17 mouse cellular contexts compared by ENCODE assay signal in genomic region chr4:119015557-119015956, GRCm38 (mm10). TPM values are rescaled to one million over a fixed set of nuclear protein-coding genes. Genes with fewer than 3 reads are reported as not detected.
DNase-seq lines count a peak whose midpoint lies in the region; ATAC-seq and TF ChIP-seq lines count a peak whose summit lies in the region.
"Had no signal": no experiment of that assay in that cellular context is flagged by ENCODE, and none has a peak within 500 bp of the region (broad histone marks: within the 10 kb centered on the region; RNA-seq: fewer than 3 reads in every experiment).

No protein-coding gene starts in this region.

- H3K4me3 ChIP-seq in hindbrain, postnatal 0 days (ENCODE audit: low read length): no peak overlapping the region
- no peak overlapping the region for H3K4me3 ChIP-seq in hindbrain, embryonic 16.5 days (ENCODE audit: low read length)
- no peak overlapping the region for H3K4me3 ChIP-seq in E14TG2a.4 (replicated peaks; ENCODE audit: low read length)
- H3K4me3 ChIP-seq in liver, embryonic 14.5 days (ENCODE audit: insufficient read depth in 1 of 2, low read depth in 2 of 2, low read length in 2 of 2): no peak overlapping the region
- H3K4me3 ChIP-seq: heart, embryonic 12.5 days; hindbrain, embryonic 13.5 days; lung, embryonic 15.5 days had no signal

- ATAC-seq in hindbrain, postnatal 0 days: no peak
- ATAC-seq in hindbrain, embryonic 16.5 days: no peak
- no peak for ATAC-seq in liver, embryonic 14.5 days (ENCODE audit: insufficient read depth)
- ATAC-seq in granulocyte monocyte progenitor cell, adult 5-6 weeks (replicated peaks; ENCODE audit: poor library complexity, severe bottlenecking): no peak

- H3K36me3 ChIP-seq in hindbrain, postnatal 0 days (ENCODE audit: insufficient read depth, low read length): no peaks in the 10 kb centered on the region
- no peaks in the 10 kb centered on the region for H3K36me3 ChIP-seq in hindbrain, embryonic 16.5 days (ENCODE audit: control insufficient read depth, insufficient read depth, low read length)
- H3K36me3 ChIP-seq in E14TG2a.4 (ENCODE audit: insufficient read depth, low read length): no peaks in the 10 kb centered on the region
- no peaks in the 10 kb centered on the region for H3K36me3 ChIP-seq in liver, embryonic 14.5 days (replicated peaks; ENCODE audit: control insufficient read depth, insufficient read depth, low read depth)
- H3K36me3 ChIP-seq: heart, embryonic 12.5 days; hindbrain, embryonic 13.5 days; lung, embryonic 15.5 days had no signal

- H3K4me1 ChIP-seq in hindbrain, postnatal 0 days (ENCODE audit: insufficient read depth, low read length): 0 out of 2 replicates have a peak, but pooled peaks cover 5% of the 10 kb centered on the region
- peaks cover 7% of the 10 kb centered on the region for H3K4me1 ChIP-seq in hindbrain, embryonic 16.5 days (ENCODE audit: control insufficient read depth, insufficient read depth, low read depth, low read length)
- peaks cover 79% of the 10 kb centered on the region for H3K4me1 ChIP-seq in E14TG2a.4 (replicated peaks; ENCODE audit: low read depth, low read length)
- peaks cover 45 to 57% of the 10 kb centered on the region in 2 experiments for H3K4me1 ChIP-seq in liver, embryonic 14.5 days (replicated peaks; ENCODE audit: control insufficient read depth in 2 of 2, insufficient read depth in 2 of 2, low read length in 1 of 2)

- no peak overlapping the region for H3K27ac ChIP-seq in hindbrain, postnatal 0 days
- no peak overlapping the region for H3K27ac ChIP-seq in hindbrain, embryonic 16.5 days (ENCODE audit: low read depth, low read length)
- peak overlapping the region; percentile 53 for H3K27ac ChIP-seq in liver, embryonic 14.5 days
- H3K27ac ChIP-seq: hindbrain, embryonic 13.5 days; lung, embryonic 15.5 days had no signal

- TF ChIP-seq EP300 in liver, embryonic 14.5 days (IDR thresholded peaks at IDR 0.05; ENCODE audit: low read depth): no peak

- H3K4me2 ChIP-seq in hindbrain, postnatal 0 days (ENCODE audit: low read depth, low read length): no peak overlapping the region
- H3K4me2 ChIP-seq in hindbrain, embryonic 16.5 days (ENCODE audit: low read length): no peak overlapping the region
- H3K4me2 ChIP-seq in liver, embryonic 14.5 days (ENCODE audit: low read depth): no peak overlapping the region
- H3K4me2 ChIP-seq: heart, embryonic 12.5 days; hindbrain, embryonic 13.5 days; lung, embryonic 15.5 days had no signal

- TF ChIP-seq CTCF in hindbrain, postnatal 0 days (IDR thresholded peaks at IDR 0.05; ENCODE audit: low read depth): peak; percentile 32; the same call in 1 of the 2 replicates
- TF ChIP-seq CTCF in E14TG2a.4 (conservative IDR thresholded peaks at IDR 0.05; ENCODE audit: low read length): peak; percentile 46
- peak; percentile 80 for TF ChIP-seq CTCF in liver, embryonic 14.5 days (IDR thresholded peaks at IDR 0.05; ENCODE audit: low read depth)

- WGBS in hindbrain, postnatal 0 days: 64% methylated on average over 6 of the region's 6 CpGs
- 67% methylated on average over 6 of the region's 6 CpGs for WGBS in hindbrain, embryonic 16.5 days
- WGBS in liver, embryonic 14.5 days (ENCODE audit: insufficient replicate concordance): 44% methylated on average over 6 of the region's 6 CpGs

- no peaks in the 10 kb centered on the region for H3K27me3 ChIP-seq in hindbrain, postnatal 0 days (ENCODE audit: insufficient read depth, low read length)
- H3K27me3 ChIP-seq in hindbrain, embryonic 16.5 days (replicated peaks; ENCODE audit: control insufficient read depth, insufficient read depth, low read length): no peaks in the 10 kb centered on the region
- H3K27me3 ChIP-seq in E14TG2a.4 (ENCODE audit: insufficient read depth, low read length): no peaks in the 10 kb centered on the region
- peaks cover 3% of the 10 kb centered on the region; the same call in 1 of the 2 replicates for H3K27me3 ChIP-seq in liver, embryonic 14.5 days (ENCODE audit: control insufficient read depth, insufficient read depth, low read length)
- H3K27me3 ChIP-seq: heart, embryonic 12.5 days; hindbrain, embryonic 13.5 days; lung, embryonic 15.5 days had no signal

- no peak for DNase-seq in hindbrain, postnatal 0 days (ENCODE audit: low spot score)
- DNase-seq in R1 (ENCODE audit: low read depth, low spot score): peak; percentile 52
- DNase-seq in liver, embryonic 14.5 days (ENCODE audit: low read depth in 3 of 3, low spot score in 3 of 3): no peak
- no peak for DNase-seq in ovary, adult 18-20 months (ENCODE audit: low spot score)
- DNase-seq: cerebellum, adult 2 months; gastrocnemius, postnatal 25 days; kidney, adult 9 months; right cerebral cortex, postnatal 14 days; thymus, adult 18-20 months had no signal

- no peak overlapping the region for H3K9ac ChIP-seq in hindbrain, postnatal 0 days (replicated peaks; ENCODE audit: low read length)
- H3K9ac ChIP-seq in hindbrain, embryonic 16.5 days (ENCODE audit: low read depth, low read length): no peak overlapping the region
- H3K9ac ChIP-seq in liver, embryonic 14.5 days (replicated peaks): peak overlapping the region; percentile 47
- H3K9ac ChIP-seq: heart, embryonic 12.5 days; hindbrain, embryonic 13.5 days; lung, embryonic 15.5 days had no signal

- no peaks in the 10 kb centered on the region for H3K9me3 ChIP-seq in hindbrain, postnatal 0 days (ENCODE audit: low read length)
- H3K9me3 ChIP-seq in hindbrain, embryonic 16.5 days (ENCODE audit: control insufficient read depth, low read length): no peaks in the 10 kb centered on the region
- H3K9me3 ChIP-seq in E14TG2a.4 (ENCODE audit: low read length): no peaks in the 10 kb centered on the region
- H3K9me3 ChIP-seq in liver, embryonic 14.5 days (ENCODE audit: control insufficient read depth, low read length): no peaks in the 10 kb centered on the region
- H3K9me3 ChIP-seq: heart, embryonic 12.5 days; hindbrain, embryonic 13.5 days; lung, embryonic 15.5 days had no signal

RNA-seq across cellular contexts. Expression of gene Lao1, which starts 54.2 kb away (rescaled TPM):
- 0.07 and 0.58 TPM in 2 replicates for total RNA-seq in hindbrain, postnatal 0 days (2014; rRNA removed)
- 0.15 and 0.29 TPM in 2 replicates for polyA plus RNA-seq in hindbrain, postnatal 0 days (2015; fragmentation: Nextera tagmentation; extraction: Ambion mirVana)
- 0.06 and 0.09 TPM in 2 replicates for polyA plus RNA-seq in hindbrain, embryonic 16.5 days (2015; fragmentation: Nextera tagmentation; extraction: Ambion mirVana)
- polyA plus RNA-seq in liver, embryonic 14.5 days (2012; rRNA removed): not detected in 2 replicates
- polyA plus RNA-seq in liver, embryonic 14.5 days (2014; fragmentation: Nextera tagmentation; extraction: Ambion mirVana): not detected in 2 replicates
- not detected in 2 replicates for total RNA-seq in granulocyte monocyte progenitor cell, adult 5-6 weeks (2014; fragmentation: Nextera tagmentation)
- not detected in 2 replicates for total RNA-seq in granulocyte monocyte progenitor cell, adult 5-6 weeks (2017)
- total RNA-seq: megakaryocyte-erythroid progenitor cell, adult 5-6 weeks; neutrophil, adult 5-6 weeks had no signal
- polyA plus RNA-seq: heart, embryonic 12.5 days; hindbrain, embryonic 13.5 days; lung, embryonic 15.5 days had no signal
